Mouse (Mus musculus): Measurements from ENCODE around the gene Gm20696.

DNA sequence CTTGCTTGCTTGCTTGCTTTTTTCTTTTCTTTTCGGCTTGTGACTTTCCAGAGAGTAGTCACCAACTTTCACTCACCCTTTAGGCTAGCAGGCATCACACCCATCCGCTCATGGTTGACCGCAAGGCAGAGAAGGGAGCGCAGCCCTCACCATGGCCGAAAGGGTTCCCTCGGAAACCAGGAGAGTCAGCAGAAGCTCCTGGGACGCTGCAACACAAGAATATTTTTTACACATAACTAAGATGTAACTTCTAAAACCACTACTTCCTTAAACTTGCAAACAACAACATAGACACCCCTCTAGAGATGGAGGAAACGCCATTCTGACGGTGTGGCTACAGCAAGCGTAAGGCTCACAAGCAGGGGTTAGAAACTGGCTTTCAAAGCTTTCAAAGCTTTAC is 231.5 kb downstream of the Gm20696 start:
- no peak for TF ChIP-seq POLR2A (IDR thresholded peaks at IDR 0.05; ENCODE audit: borderline replicate concordance, low read depth, low read length)
- TF ChIP-seq CTCF (IDR thresholded peaks at IDR 0.05; ENCODE audit: low read depth, low read length) = no peak

Measured in bone marrow macrophage, adult 2 months (primary cell).